Mouse (Mus musculus): Measurements from ENCODE around the gene Gatb.

DNA sequence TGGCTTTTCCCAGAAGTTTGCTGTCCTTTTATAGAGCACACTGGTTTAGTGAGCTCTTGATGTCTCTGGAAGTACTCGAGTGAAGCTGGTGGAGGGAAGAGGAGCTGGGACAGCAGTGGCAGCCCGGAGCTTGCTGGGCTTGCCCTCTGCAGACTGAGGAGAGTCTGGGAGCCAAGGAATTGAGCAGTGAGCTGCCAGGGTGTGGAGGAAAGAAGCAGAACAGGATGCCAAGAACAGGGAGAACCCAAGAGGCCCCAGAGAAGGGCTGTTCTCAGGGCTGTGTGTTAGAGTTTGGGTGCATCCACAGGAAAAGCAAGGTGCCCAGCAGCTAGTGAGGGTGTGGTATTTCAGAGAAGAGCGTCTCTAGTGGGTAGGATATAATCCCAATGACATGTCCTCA lies 67.8 kb downstream of the Gatb start:
- TF ChIP-seq POLR2A (IDR thresholded peaks at IDR 0.05; ENCODE audit: low read depth, low read length) (no peak), CTCF (IDR thresholded peaks at IDR 0.05; ENCODE audit: extremely low read depth, insufficient read length, insufficient replicate concordance, low read depth, low read length) (no peak)
